Mouse (Mus musculus): ENCODE measurements at regions not wholly inside any gene's neighbourhood (a gene's known extent, or its start where the extent isn't known, plus 50 kb on each side); places are given as distances from the start of the nearest gene placed in this dataset.

DNA sequence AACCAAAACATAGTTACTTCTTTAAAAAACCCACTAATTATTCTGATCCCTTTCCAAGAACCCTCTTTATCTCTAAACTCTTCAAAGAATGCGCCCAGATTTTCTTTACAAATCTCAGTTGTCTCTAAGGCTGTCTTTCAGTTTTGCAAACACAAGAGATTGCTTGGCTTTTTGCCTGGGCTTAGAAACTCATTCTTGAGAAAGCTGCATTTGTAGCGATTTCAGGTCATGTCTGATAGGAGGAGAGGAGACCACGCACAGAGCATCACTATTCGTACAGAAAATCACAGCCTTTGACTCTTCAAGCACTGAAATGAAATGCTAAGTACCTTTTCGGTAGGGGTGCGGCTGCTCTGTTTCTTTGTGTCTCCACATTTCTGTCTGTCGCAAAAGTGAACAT is 64.8 kb upstream of the Trpm3 start:
- H3K4me1 ChIP-seq, result no peaks in the 10 kb centered on the region
- H3K36me3 ChIP-seq, result no peaks in the 10 kb centered on the region
- H3K4me3 ChIP-seq, result no peak overlapping the region
- H3K9me3 ChIP-seq (replicated peaks), result no peaks in the 10 kb centered on the region
- no peak overlapping the region for H3K27ac ChIP-seq
- 91% methylated on average over 7 of the region's 7 CpGs for WGBS
- no peaks in the 10 kb centered on the region for H3K27me3 ChIP-seq (ENCODE audit: low read depth, poor library complexity, severe bottlenecking)
- DNase-seq (ENCODE audit: low spot score), result no peak

DNA sequence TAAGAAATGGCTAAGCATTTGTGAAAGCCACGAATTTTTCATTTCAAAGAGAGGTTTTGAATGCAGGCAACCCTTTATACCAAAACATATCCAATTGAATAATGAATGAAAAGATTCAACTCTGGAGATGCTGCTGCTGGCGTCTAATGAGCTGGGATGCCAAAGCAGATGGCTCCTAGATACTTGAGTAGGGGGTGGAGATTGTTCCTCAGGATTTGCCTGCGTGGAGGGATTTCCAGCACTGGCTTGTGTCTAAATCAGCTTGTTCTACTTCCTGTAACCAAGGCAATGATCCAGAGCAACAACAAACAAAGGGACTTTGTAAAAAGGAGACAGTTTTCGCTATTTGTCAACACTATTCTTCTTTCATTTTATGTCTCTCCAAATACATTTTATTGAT is 57.4 kb upstream of the Trpm3 start:
- WGBS, result 60% methylated on average over 4 of the region's 4 CpGs
- Histone ChIP-seq H3K27ac (no peak overlapping the region), H3K4me1 (no peaks in the 10 kb centered on the region), H3K4me3 (no peak overlapping the region), H3K9me3 (replicated peaks) (no peaks in the 10 kb centered on the region), H3K27me3 (ENCODE audit: low read depth, poor library complexity, severe bottlenecking) (no peaks in the 10 kb centered on the region), H3K36me3 (no peaks in the 10 kb centered on the region)
- DNase-seq (ENCODE audit: low spot score), result no peak
